Mouse (Mus musculus) megakaryocyte, adult 5-6 weeks (primary cell): Measurements from ENCODE around the gene 6030452D12Rik. TPM values are rescaled to one million over a fixed set of nuclear protein-coding genes. Genes with fewer than 3 reads are reported as not detected.
A peak's percentile ranks its signal among the peaks of the same experiment; 100 is the strongest.

Source experiments
- ATAC-seq: 2 replicates; pipeline ENCODE4 v1.8.0; 2016; ENCODE audit warnings: mild to moderate bottlenecking, inconsistent platforms; ENCODE audit not compliant: poor library complexity, severe bottlenecking
- total RNA-seq, 2 experiments: library from RNA; stranded (forward) in 1 of 2; stranded (reverse) in 1 of 2; fragments of 153-499, 151-499 nt in 1 of 2; fragments of 221-1000, 200-1000 nt in 1 of 2; gene quantifications; 2 replicates each; pipeline versions ENCODE4 v1.2.3 to v1.2.4; 2015 to 2017

6030452D12Rik gene
- total RNA-seq, 2 experiments from 2014 or later = not detected

DNA sequence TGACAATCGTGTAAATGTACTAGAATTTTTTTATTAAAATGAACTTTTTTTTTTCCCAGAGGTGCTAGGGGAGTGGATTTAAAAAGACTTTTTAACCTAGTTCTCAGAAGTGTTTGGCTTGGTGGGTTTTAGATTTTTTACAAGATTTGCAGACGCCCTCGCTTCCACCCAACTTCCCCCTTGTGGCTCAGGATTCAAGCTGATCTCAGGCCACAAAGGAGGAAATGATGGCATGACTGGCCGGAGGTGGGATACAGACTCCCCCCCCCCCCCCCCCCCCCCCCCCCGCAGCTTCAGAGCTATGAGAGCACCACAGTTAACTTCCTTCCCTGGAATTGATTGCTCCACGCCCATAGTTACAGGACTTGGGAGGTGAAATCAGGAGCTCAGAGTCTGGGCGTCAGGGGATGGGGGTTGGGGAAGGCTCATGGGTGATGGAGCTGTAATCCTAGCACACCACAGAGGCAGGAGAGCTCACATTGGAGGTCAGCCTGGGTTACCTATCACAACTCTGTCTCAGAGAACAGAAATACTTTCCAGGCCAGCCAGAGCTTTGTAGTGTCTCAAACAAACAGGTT lies 55.8 kb downstream of the 6030452D12Rik start:
- peak; percentile 58 for ATAC-seq

Other genes with a start within 250 kb of the 6030452D12Rik start
- 0.09 and 0.16 TPM in 2 replicates for gene Smpd3, start 162.5 kb upstream of the 6030452D12Rik start, total RNA-seq (2015)
- gene Smpd3, start 162.5 kb upstream of the 6030452D12Rik start, total RNA-seq (2017) = 0.07 and 0.24 TPM in 2 replicates
- gene Zfp90, start 85.2 kb upstream of the 6030452D12Rik start, total RNA-seq (2015) = 7.7 and 7.8 TPM in 2 replicates
- gene Zfp90, start 85.2 kb upstream of the 6030452D12Rik start, total RNA-seq (2017) = 8.4 and 12.0 TPM in 2 replicates
- not detected in 2 replicates for gene Cdh3, start 10.4 kb downstream of the 6030452D12Rik start, total RNA-seq (2015)
- not detected in 2 replicates for gene Cdh3, start 10.4 kb downstream of the 6030452D12Rik start, total RNA-seq (2017)
- gene Gm10073, start 72.9 kb downstream of the 6030452D12Rik start, total RNA-seq (2015) = 53.0 and 66.6 TPM in 2 replicates
- 5.4 and 6.9 TPM in 2 replicates for gene Gm10073, start 72.9 kb downstream of the 6030452D12Rik start, total RNA-seq (2017)
- gene Cdh1, start 102.8 kb downstream of the 6030452D12Rik start, total RNA-seq (2015) = 6.2 and 8.0 TPM in 2 replicates
- 5.2 and 7.0 TPM in 2 replicates for gene Cdh1, start 102.8 kb downstream of the 6030452D12Rik start, total RNA-seq (2017)
- gene Tango6, start 182.5 kb downstream of the 6030452D12Rik start, total RNA-seq (2015) = 2.5 and 3.5 TPM in 2 replicates
- 3.6 and 6.1 TPM in 2 replicates for gene Tango6, start 182.5 kb downstream of the 6030452D12Rik start, total RNA-seq (2017)